Mouse (Mus musculus): ENCODE measurements at regions not wholly inside any gene's neighbourhood (a gene's known extent, or its start where the extent isn't known, plus 50 kb on each side); places are given as distances from the start of the nearest gene placed in this dataset.

DNA sequence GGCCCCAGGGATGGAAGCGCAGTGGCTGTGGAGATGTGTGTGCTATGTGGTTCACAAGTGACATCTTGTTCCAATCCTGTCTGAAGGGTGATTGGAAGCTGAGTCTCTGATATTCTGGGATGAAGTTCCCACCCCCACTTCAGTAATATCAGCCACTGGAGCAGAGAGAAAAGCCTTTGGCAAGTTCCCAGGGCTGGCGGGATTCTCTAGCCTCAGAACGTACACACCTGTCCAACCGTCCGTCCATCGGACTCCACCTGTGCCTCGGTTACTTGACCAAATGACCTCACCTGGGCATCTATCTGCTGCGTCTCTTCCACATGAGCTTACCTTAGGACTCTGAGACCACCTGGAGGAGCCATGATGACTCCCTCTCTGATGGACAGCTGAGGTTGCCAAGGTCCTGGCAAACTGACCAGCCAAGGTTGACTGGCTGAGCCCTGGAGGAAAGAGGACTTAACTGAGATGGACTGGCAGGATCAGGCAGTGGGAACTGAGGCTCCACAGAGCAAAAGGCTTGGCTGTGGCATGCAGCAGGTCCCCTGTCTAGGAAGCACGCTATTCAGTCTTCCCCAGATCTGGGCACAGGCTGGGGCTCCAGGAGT is 152.5 kb upstream of the A530016L24Rik start:
- no peak for DNase-seq

DNA sequence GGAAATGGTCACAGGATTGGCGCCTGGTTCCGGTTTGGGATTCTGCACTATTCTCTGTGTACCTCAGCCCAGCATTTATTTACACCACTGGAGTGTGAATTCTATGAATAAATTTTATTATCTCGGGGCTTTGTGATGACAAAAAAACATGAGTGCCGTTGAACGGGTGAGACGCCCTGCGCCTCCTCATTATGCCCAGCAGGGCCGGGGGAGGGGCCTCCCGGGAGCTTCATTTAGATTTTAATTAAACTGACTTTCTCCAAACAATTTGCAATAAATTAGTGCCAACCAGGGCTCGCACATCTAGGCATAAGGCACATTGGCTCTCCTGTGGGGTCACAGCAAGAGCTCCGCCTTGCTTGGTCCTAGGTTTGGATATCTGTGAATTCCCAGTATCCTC is 151.8 kb upstream of the A530016L24Rik start:
- DNase-seq: no peak

DNA sequence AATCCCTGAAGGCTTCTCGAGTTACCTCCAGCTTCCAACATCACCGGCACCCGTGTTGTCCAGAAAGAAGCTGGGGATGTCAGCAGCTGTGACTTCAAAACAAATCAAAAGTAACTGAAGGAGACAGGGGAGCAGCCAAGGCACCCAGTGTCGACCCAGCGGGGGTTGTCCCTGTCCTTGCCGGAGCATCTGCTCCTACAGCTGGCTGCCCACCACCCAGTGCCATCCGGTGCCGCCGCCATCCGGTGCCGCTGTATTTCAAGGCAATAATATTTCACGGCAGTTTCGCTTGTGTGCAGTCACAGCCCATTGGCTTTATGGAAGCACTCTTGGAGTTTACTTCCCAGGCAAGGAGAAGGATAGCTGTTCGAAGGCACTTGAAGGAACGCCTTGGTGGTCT is 150.3 kb upstream of the A530016L24Rik start:
- DNase-seq: no peak

DNA sequence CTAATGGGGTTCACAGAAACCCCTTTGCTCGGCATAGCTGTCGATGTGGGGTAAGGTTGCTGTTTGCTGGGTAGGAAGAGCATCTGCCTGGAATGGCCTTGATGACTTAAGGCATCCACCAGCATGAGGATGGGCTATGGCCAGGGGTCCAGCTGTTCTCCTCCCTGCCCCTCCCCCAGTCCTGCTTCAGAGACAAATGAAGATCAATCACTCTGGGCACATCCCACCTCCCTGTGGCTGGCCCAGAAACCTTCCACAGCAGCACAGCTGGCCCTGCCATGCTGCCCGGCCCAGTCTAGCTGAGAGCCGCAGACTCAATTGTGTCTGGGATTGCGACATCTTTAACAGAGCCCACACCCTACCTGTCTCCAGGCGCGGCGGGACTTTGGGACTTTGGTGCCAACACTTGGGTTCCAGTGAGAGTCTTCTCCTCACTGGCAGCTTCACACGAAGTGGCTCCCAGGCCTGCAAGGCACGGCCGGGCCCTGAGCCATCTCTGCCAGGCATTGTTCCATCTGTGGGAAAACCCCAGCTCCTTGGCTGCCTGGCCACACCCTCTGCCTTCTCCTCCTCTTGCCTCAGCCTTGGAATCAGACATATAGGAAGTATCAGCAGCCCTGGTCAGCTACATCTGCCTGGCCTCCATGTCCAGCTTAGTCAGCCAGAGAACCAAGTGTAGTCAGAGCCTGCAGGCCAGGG is 149.6 kb upstream of the A530016L24Rik start:
- no peak for DNase-seq

DNA sequence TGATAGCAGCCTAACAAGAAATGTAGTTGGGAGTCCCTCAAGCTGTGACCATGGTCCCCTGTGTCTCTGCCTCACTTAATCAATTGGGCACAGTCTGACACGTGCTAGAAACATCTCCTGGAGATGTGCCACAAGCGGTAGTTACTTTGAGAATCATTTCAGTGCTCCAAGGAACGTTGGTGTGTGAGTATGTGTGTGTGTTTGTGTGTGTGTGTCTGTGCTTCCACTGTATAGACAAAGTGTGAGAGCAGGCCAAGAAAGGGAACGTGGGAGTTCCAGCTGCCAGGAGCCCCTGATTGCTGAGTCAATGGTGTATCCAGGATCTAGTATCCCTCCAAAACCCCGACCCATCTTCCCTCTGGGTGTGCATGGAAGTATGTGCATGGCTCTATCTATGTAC is 149.0 kb upstream of the A530016L24Rik start:
- no peak for DNase-seq

DNA sequence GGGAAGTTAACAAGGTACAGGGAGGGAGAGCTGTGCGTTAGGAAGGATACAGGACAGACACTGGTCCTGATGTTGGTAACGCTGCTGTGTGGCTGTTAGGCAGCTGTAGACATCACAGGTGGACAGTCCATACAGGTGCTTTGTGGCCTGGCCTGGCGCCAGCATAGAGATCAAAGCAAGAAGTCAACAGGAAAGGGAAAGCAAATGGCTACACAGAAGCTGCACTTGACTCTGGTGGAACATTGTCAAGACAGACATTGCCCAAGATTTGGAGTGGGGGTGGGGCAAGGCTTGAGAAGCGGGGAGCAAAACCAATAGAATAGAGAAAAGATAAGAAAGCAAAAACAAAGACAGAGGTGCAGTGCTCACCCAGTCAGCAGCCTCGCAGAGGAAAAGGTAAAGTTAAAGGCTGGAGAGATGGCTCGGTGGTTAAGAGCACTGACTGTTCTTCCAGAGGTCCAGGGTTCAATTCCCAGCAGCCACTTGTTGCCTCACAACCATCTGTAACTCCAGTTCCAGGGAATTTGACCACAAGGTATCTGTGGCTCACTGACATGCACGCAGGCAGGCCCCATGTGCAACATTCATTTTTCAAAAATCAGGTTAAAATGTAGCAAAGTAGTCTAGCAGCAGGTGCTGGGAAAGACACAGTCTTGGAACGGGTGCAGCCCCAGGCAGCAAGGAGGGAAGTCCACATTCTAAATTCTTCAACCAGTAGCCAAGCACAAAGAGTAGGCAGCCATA is 147.3 kb upstream of the A530016L24Rik start:
- no peak for DNase-seq

DNA sequence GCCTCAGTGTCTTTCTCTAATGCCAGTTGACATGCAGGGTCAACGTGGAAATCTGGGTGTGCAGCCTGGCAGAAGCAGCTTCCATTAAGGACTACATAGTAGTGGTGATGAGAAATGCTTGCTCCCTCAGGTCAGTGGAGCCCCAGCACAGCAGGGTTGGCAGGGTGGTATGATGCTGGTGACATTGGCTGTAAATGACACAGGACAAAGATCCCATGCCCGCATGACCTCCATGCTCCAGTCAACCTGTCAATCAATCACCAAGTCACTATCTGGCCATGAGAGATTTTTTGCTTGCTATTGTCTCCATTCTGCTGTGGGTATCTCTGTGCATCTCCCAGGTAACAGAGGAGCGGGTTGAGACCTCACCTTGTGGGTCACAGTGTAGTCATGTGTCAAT is 146.2 kb upstream of the A530016L24Rik start:
- DNase-seq: no peak

DNA sequence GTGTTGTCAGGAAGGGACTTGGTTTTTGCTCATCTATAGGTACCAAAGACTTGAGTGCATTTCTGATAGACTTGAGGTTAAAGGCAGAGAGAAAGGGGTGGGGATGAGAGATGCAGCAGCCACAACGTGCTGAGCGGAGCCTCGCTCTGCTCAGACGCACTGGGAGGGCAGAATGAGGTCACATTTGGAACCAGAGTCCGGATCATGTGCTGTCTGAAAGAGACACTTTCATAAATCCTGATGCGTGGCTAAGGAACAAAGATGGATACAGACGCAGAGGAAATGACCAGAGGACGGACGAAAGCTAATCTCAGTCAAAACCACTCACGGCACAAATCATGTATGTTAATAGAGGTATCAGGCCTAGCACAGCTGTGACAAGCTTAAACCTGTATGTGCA is 145.0 kb upstream of the A530016L24Rik start:
- DNase-seq: no peak

DNA sequence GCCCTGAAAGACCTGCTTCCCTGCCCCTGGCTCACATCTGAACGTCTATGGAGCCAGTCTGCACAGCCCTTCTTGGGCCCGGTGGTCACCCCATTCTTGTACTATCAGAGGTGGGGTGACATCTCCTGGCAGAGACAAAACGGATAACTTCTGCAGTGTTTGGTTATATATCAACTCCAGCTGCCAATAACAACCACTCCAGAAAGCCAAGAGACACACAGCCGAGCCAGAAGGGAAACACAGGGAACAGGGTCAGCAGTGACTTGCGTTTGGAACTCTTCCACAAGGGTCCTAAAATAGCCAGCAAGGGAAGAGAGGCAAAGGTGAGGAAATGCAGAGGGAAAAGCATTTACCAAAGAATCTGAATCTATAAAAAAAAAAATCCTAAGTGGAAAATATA is 143.5 kb upstream of the A530016L24Rik start:
- DNase-seq: no peak

DNA sequence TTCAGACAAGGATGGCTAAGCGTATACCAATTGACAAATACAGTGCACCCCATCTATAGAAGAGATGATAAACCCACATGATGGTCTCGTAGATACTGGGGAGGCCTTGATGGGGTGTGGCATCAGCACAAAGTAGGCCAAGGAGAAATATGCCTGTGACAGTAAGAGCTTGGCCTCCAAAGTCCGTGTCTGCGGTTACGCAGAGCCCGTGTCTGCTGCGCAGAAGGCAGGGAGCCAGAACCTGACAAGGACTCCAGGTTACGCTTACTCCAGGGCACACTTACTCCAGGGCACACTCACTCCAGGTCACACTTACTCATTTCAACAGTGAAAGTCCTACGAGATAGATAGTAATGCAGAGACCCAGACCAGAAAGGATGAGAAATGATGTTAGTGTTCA is 141.1 kb upstream of the A530016L24Rik start:
- no peak for DNase-seq

DNA sequence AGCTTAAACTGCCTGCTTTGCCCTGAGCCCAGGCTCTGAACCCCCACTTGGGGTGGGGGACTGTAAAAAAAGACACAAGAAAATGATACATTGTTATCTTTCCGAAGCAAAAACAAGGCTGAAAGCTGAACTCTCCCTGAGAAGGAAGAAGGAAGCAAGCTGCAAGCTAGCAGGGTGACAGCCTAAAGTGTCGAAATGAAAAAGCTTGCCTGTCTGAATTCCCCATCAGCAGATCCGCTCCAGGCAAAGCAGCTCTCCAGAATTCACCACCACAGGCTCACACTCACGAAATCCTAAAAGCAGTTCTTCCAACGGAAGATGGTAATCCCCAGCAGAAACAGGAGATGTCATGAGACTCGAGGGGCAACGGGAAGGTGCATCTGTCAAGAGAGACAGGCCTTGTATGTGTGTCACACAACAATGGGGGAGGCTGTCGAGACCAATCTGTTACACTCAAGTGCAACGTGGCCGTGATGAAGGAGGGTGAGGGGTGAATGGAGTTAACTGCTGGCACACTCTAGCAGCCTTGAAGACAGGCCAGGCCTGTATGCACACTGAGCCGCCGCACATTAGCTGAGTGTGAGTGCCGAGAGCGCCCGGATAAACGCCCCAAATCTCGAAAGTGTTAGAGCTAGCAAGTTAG is 139.5 kb upstream of the A530016L24Rik start:
- no peak for DNase-seq

DNA sequence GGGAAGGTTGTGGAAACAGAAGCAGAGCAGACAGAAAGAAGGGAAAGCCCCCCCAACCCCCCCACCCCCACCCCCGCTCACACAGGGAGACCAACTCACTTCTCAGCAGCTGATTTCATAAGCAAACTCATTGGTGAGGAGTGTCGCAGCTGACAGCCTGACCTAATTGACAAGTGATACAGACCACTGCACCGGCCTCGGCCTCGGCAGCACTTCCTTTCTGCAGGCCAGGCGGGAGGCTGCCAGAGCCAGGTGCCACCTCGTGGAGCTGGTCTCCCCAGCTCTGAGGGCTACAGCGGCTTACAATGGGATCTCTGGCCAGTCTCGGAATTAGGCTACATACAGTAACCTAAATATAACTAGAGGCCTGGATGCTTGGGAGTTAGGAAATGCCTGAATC is 138.5 kb upstream of the A530016L24Rik start:
- no peak for DNase-seq

DNA sequence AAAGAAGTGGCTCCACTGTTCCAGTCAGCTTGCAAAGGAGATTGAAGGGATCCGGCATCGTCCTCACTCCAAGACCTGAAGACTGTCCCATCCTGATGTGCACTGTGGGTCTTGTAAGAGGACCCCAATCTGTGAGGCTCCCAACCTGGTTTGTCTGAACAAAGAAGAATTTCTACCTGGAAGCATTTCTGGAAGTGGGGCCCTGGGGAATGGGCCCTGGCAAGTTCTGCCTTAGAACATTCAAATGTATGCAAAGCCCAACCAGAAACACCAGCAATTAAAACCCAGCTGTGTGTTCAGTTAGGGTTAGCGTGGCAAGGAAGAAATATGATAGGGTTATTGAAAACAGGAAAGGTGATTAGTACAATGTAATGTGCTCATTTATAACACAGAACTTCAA is 125.9 kb upstream of the A530016L24Rik start:
- DNase-seq: no peak

DNA sequence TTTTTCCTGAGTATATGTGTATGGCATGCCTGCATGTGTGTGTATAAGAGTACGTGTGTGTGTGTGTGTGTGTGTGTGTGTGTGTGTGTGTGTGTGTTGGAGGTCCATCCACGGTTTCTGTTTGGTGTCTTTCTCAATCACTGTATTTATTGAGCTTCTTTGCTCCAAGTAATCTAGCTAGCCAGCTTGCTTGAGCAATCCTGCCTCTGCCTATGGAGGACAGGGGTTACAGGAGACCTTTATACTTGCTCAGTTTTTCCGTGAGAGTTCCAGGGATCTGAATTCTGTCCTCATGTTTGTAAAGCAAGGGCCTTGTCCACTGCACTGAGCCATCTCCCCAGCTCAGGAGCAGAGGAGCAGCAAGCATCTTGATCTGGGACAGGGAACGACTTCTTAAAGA is 122.0 kb upstream of the A530016L24Rik start:
- DNase-seq: no peak

DNA sequence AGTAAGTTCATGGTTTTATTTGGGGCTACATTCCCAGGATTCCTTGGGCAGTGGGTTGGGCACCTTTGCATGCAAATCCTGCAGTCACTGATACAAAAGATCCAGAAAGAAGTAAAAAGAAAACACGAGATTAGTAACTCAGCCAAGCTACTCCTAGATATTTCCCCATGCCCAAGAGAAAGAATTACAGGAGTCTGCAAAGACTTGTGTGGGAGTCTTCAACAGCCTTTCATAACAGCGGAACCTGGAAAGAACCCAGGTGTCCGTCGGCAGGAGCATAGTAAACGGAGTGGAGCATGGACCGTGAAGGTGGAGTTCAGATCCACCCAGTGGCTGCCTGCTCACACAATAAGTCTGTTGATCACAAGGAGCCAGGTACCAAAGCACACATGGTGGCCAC is 121.1 kb upstream of the A530016L24Rik start:
- no peak for DNase-seq

DNA sequence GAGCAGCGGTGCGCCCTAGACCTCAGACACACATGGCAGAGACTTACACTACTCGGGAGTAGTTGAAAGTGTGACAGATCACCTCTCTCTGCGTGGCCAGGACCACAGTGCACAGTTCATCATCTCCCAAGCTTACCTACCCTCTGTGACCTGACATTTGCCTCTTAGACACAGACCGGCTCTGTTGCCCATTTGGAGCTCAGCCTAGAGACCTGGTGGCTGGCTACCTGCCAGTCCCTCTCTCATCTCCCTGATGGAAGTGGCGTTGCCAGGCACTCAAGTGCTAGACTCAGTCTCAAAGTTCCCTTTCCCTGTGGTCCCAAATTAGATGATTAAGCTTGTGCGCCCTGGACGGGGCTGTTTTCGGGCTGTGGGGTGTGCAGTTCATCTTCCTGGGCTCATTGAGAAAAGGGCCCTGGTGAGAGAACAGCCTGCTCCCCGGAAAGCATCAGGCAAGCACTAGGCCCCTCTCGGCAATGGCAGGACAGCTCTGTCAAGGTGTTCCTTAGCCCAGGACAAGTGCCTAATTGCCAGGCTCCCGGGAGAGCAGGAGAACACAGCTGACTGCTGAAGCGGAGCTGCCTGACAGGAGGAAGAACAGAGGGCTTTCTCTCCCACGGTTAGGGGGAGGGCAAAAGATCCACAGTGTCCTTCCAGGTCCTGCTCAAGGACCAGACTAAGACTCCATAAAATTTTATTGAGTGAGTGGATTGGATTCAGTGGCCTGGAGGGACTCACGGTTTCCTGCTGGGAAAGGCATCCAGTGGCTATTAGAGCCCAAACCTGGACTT is 119.5 kb upstream of the A530016L24Rik start:
- DNase-seq: peak; percentile 33

DNA sequence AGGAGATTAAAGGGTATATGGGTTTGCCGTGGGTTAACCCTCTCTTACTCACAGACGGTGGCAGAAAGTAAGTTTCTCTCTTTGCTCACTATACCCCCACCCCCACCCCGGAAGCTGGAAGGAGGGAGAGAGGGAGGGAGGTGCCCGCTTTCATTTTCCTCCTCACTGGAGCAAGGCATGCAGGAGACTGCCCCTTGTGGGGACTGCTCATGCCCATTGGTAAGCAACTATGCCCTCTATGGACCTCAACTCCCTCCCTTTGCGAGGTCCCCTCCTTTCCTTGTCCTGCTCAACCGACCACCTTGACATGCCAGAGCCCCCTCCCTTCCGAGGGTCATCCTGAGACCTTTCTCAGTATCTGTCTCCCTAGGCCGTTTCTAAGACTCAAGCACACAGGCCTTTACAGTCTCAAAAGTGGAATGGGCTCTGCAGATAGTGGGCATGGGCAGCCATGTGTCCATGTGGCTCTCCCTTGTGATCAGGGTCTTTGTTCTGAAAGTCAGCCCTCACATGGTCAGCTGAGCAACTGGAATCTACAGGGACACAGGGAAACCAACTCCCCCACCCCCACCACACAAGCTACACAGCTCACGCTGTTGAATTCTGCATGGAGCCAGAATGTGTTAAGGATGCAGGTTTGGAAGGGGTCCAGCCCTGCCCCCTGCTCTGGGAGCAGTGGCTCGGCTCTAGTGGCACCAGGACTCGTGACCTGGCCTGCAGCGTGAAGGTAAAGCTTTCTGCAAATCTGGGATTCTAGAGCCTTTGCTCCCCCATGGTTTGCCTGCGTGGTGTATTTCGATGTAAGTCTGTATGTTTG is 116.8 kb upstream of the A530016L24Rik start:
- no peak for DNase-seq

DNA sequence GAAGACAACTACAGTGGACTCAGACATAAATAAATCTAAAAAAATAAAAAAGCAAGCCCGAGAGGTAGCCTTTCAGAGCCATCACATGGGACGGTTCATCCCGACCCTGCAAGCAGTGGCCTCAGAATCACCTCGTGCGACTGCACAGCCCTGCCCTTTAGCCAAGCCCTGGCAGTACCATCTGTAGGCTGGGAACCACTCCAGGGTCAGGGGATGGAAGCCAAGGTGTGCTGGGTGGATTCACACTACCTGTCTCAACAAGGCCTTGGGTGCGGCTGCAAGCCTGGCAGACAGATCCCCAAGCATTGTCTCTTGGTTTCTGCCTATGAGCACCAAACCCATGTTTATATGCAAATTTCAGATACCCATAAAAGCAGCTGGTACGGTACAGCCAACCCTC is 115.3 kb upstream of the A530016L24Rik start:
- peak; percentile 76 for DNase-seq

DNA sequence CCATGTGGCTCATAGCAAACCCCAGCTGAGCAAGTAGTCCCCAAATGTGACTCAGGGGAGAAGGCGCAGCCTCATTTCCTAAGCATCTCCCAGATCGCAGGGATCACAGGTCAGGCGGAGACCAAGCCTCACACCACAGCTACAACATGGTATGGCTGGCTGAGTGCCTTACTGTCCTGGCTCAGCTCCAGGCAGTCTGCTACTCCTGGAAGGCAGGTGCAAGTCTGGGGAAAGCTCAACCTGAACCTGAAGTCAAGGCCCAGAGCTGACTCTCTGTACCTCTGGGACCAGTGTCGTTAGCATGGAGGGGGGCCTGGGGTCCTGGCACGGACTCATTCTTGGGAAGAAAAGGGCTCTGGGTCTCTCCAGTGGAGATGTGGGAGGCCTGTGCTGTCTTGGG is 113.0 kb upstream of the A530016L24Rik start:
- peak; percentile 52 for DNase-seq

DNA sequence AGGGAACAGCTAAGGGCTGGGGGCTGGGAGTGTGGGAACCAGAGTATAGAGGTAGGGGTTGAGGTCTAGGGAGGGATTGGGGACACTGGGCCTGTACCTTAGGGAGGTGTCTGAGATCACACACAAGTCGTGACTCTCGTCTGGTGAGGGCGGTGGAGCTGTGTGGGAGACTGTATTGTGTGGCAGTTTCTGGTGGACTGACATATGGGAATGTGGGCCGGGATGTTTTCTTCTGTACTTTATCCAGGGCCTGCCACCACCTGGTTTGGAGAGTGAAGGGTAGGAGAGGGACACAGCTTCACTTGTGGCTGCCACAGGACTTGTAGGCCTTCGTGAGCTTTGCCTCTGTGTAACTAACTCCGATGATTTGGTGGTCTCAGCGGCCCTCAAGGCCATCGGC is 112.5 kb upstream of the A530016L24Rik start:
- DNase-seq: no peak

DNA sequence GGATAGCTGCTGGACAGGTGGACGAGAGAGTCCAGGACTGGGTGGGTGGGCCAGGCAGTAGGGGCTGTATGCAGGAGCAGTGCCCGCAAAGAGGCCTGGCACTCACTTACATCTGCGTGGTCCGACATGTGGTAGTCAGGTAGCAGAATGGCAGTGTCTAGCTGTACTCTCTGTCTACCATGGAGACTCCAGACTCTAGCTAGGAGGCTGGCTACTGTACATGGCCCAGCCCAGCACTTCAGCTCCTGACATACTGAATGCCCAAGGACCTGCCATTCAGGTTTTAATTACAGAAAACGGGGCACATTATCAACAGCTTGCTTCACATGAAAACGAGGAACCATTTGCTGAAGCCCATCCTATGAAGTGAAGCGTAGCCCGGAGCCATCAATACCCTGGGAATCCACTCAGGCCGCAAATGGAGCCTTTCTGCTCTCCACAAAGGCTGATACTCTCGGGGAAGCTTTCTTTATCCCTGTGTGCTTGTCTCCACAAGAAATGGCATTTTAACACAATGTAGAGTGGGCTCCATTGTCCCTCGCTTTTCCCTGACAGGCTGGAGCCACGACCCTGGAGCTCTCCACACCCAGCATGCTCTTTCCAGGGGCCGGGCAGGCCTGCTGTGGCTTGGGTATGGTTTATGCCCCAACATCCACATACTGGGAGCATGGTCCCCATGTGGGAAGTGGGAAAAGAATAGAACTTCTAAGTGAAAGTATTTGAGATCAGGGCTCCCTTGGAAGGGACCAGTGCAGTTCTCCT is 110.6 kb upstream of the A530016L24Rik start:
- DNase-seq: no peak

Data from cerebellum, adult 9-10 months (tissue).